Mouse (Mus musculus) cerebellum, postnatal 25 days (tissue): ENCODE data around the gene Hes1.

ENCODE experiments used
- DNase-seq, 2 experiments: peaks; one replicate each; pipeline ENCODE4 v3.0.0; 2021; ENCODE audit warnings: mixed read lengths in 2 of 2

Hes1 gene

GRCm38 (mm10) chr16:30052271-30052670 lies 11.9 kb upstream of the Hes1 start:
- DNase-seq = no peak

GRCm38 (mm10) chr16:30052839-30053511 lies 11.2 kb upstream of the Hes1 start:
- no peak for DNase-seq

GRCm38 (mm10) chr16:30054541-30054940 lies 9.6 kb upstream of the Hes1 start:
- no peak for DNase-seq

- DNase-seq = no peak
Measured at GRCm38 (mm10) chr16:30055361-30055889, 8.8 kb upstream of the Hes1 start.

GRCm38 (mm10) chr16:30055927-30056326 lies 8.3 kb upstream of the Hes1 start:
- DNase-seq = no peak

GRCm38 (mm10) chr16:30056906-30057305 lies 7.3 kb upstream of the Hes1 start:
- DNase-seq = no peak

- no peak for DNase-seq
Measured at GRCm38 (mm10) chr16:30058974-30059717, 5.0 kb upstream of the Hes1 start.

GRCm38 (mm10) chr16:30060412-30060811 lies 3.8 kb upstream of the Hes1 start:
- peak in 1 of 2 experiments; percentile 27 for DNase-seq

GRCm38 (mm10) chr16:30062242-30063030 lies 1.7 kb upstream of the Hes1 start:
- no peak for DNase-seq

GRCm38 (mm10) chr16:30063121-30063881 lies 883 bp upstream of the Hes1 start:
- DNase-seq = peak; percentile 43 to 54

GRCm38 (mm10) chr16:30064613-30065012 lies 429 bp downstream of the Hes1 start:
- DNase-seq = no peak

GRCm38 (mm10) chr16:30065077-30065476 lies 893 bp downstream of the Hes1 start:
- DNase-seq = peak; percentile 58 to 77

GRCm38 (mm10) chr16:30065537-30066183 lies 1.5 kb downstream of the Hes1 start:
- DNase-seq = peak in 1 of 2 experiments; percentile 14

GRCm38 (mm10) chr16:30066184-30066851 lies 2.1 kb downstream of the Hes1 start:
- DNase-seq = peak; percentile 68 to 70

GRCm38 (mm10) chr16:30066852-30067301 lies 2.7 kb downstream of the Hes1 start:
- peak; percentile 86 to 90 for DNase-seq

- peak; percentile 32 to 33 for DNase-seq
Measured at GRCm38 (mm10) chr16:30068041-30069020, 4.1 kb downstream of the Hes1 start.

- peak in 1 of 2 experiments; percentile 26 for DNase-seq
Measured at GRCm38 (mm10) chr16:30069580-30069949, 5.4 kb downstream of the Hes1 start.

- DNase-seq = peak; percentile 78 to 87
Measured at GRCm38 (mm10) chr16:30069950-30070770, 6.0 kb downstream of the Hes1 start.

- peak; percentile 54 to 63 for DNase-seq
Measured at GRCm38 (mm10) chr16:30070771-30071191, 6.6 kb downstream of the Hes1 start.
